Mouse (Mus musculus) activated CD4-positive, CD25-positive, alpha-beta regulatory T cell, adult 4 months (primary cell): ENCODE data around the gene Nup98. TPM values are rescaled to one million over a fixed set of nuclear protein-coding genes. Genes with fewer than 3 reads are reported as not detected.
A peak's percentile ranks its signal among the peaks of the same experiment; 100 is the strongest.

Experiments used
- ATAC-seq: one replicate; pipeline ENCODE4 v1.8.0; 2017
- polyA plus RNA-seq, 2 experiments: library from polyadenylated mRNA; unstranded; fragments of 100-300 nt; shearing (Covaris generic); gene quantifications; one replicate each; pipeline ENCODE4 v1.2.1; 2017

Gene Nup98
- polyA plus RNA-seq, 2 experiments from 2014 or later: 33.8 to 33.9 TPM

GRCm38 (mm10) chr7:102113151-102113729, 96.7 kb downstream of the Nup98 start:
- no peak for ATAC-seq

- no peak for ATAC-seq
Observed at GRCm38 (mm10) chr7:102109746-102110145, 100.2 kb downstream of the Nup98 start.

GRCm38 (mm10) chr7:102109171-102109570, 100.8 kb downstream of the Nup98 start, which contains the start of gene Art5:
TSS of gene Art5 (minus strand) at chr7:102109489.
- no peak for ATAC-seq

GRCm38 (mm10) chr7:102108206-102108605, 101.8 kb downstream of the Nup98 start:
- no peak for ATAC-seq

- no peak for ATAC-seq
Observed at GRCm38 (mm10) chr7:102106700-102107141, 103.3 kb downstream of the Nup98 start.

GRCm38 (mm10) chr7:102104126-102104525, 105.8 kb downstream of the Nup98 start:
- ATAC-seq: no peak

GRCm38 (mm10) chr7:102103555-102103954, 106.4 kb downstream of the Nup98 start:
- ATAC-seq: no peak

GRCm38 (mm10) chr7:102102696-102103095, 107.3 kb downstream of the Nup98 start:
- no peak for ATAC-seq

- no peak for ATAC-seq
Observed at GRCm38 (mm10) chr7:102102241-102102640, 107.7 kb downstream of the Nup98 start.

GRCm38 (mm10) chr7:102101487-102101886, 108.5 kb downstream of the Nup98 start, which contains the start of gene Art1:
TSS of gene Art1 (plus strand) at chr7:102101743.
- ATAC-seq: no peak

- ATAC-seq: no peak
Observed at GRCm38 (mm10) chr7:102100868-102101267, 109.1 kb downstream of the Nup98 start.

GRCm38 (mm10) chr7:102099760-102100661, 110.0 kb downstream of the Nup98 start:
- peak; percentile 89 for ATAC-seq

GRCm38 (mm10) chr7:102087336-102087735, 122.6 kb downstream of the Nup98 start:
- ATAC-seq: no peak

- no peak for ATAC-seq
Observed at GRCm38 (mm10) chr7:102084041-102084696, 125.8 kb downstream of the Nup98 start.

GRCm38 (mm10) chr7:102082816-102083215, 127.2 kb downstream of the Nup98 start, which contains the start of gene Trpc2:
TSS of gene Trpc2 (plus strand) at chr7:102083116.
- no peak for ATAC-seq

- ATAC-seq: no peak
Observed at GRCm38 (mm10) chr7:102081784-102082183, 128.2 kb downstream of the Nup98 start.

- ATAC-seq: no peak
Observed at GRCm38 (mm10) chr7:102080311-102080710, 129.7 kb downstream of the Nup98 start.

GRCm38 (mm10) chr7:102078517-102078916, 131.5 kb downstream of the Nup98 start:
- no peak for ATAC-seq

GRCm38 (mm10) chr7:102076714-102077296, 133.2 kb downstream of the Nup98 start:
- ATAC-seq: peak; percentile 52
